Mouse (Mus musculus): ENCODE data around the gene Gsg1l. TPM values are rescaled to one million over a fixed set of nuclear protein-coding genes. Genes with fewer than 3 reads are reported as not detected.

Gene Gsg1l
- polyA plus RNA-seq, 2 experiments, result 0.07 TPM; not detected in 1

GRCm38 (mm10) chr7:126075058-126075457, 7.2 kb downstream of the Gsg1l start:
- no peak for ATAC-seq (ENCODE audit: insufficient read depth)
- TF ChIP-seq EP300 (IDR thresholded peaks at IDR 0.05; ENCODE audit: low read depth) (no peak), CTCF (IDR thresholded peaks at IDR 0.05; ENCODE audit: low read depth) (no peak)
- no peak overlapping the region for H3K4me2 ChIP-seq (ENCODE audit: low read depth)

GRCm38 (mm10) chr7:126070321-126070720, 11.9 kb downstream of the Gsg1l start:
- DNase-seq (ENCODE audit: low read depth in 3 of 3, low spot score in 3 of 3) (no peak), ATAC-seq (ENCODE audit: insufficient read depth) (no peak)
- Histone ChIP-seq H3K27me3 (ENCODE audit: control insufficient read depth, insufficient read depth, low read length) (no peaks in the 10 kb centered on the region), H3K27ac (no peak overlapping the region), H3K9ac (replicated peaks) (no peak overlapping the region), H3K36me3 (replicated peaks; ENCODE audit: control insufficient read depth, insufficient read depth, low read depth) (no peaks in the 10 kb centered on the region), H3K9me3 (ENCODE audit: control insufficient read depth, low read length) (no peaks in the 10 kb centered on the region), H3K4me2 (ENCODE audit: low read depth) (no peak overlapping the region), H3K4me3 (ENCODE audit: insufficient read depth in 1 of 2, low read depth in 2 of 2, low read length in 2 of 2) (no peak overlapping the region), H3K4me1 (replicated peaks; ENCODE audit: control insufficient read depth in 2 of 2, insufficient read depth in 2 of 2, low read length in 1 of 2) (peaks cover 0 to 2% of the 10 kb centered on the region in 2 experiments; a peak in 1 of 4 replicates)
- TF ChIP-seq CTCF (IDR thresholded peaks at IDR 0.05; ENCODE audit: low read depth), result peak; percentile 26; the same call in 1 of the 2 replicates
- TF ChIP-seq EP300 (IDR thresholded peaks at IDR 0.05; ENCODE audit: low read depth), result no peak
- WGBS (ENCODE audit: insufficient replicate concordance), result 74% methylated on average over 4 of the region's 4 CpGs

More at GRCm38 (mm10) chr7:126075058-126075457, 7.2 kb downstream of the Gsg1l start:
- peaks cover 4% of the 10 kb centered on the region; the same call in 1 of the 2 replicates for H3K27me3 ChIP-seq (ENCODE audit: control insufficient read depth, insufficient read depth, low read length)
- 16% methylated on average over 9 of the region's 9 CpGs for WGBS (ENCODE audit: insufficient replicate concordance)
- no peaks in the 10 kb centered on the region for H3K36me3 ChIP-seq (replicated peaks; ENCODE audit: control insufficient read depth, insufficient read depth, low read depth)
- H3K9me3 ChIP-seq (ENCODE audit: control insufficient read depth, low read length), result no peaks in the 10 kb centered on the region
- H3K9ac ChIP-seq (replicated peaks), result no peak overlapping the region
- no peak overlapping the region for H3K27ac ChIP-seq
- peaks cover 0 to 2% of the 10 kb centered on the region in 2 experiments; a peak in 1 of 4 replicates for H3K4me1 ChIP-seq (replicated peaks; ENCODE audit: control insufficient read depth in 2 of 2, insufficient read depth in 2 of 2, low read length in 1 of 2)
- no peak for DNase-seq (ENCODE audit: low read depth in 3 of 3, low spot score in 3 of 3)
- no peak overlapping the region for H3K4me3 ChIP-seq (ENCODE audit: insufficient read depth in 1 of 2, low read depth in 2 of 2, low read length in 2 of 2)

- Histone ChIP-seq H3K36me3 (replicated peaks; ENCODE audit: control insufficient read depth, insufficient read depth, low read depth) (no peaks in the 10 kb centered on the region), H3K4me3 (ENCODE audit: insufficient read depth in 1 of 2, low read depth in 2 of 2, low read length in 2 of 2) (no peak overlapping the region), H3K4me1 (replicated peaks; ENCODE audit: control insufficient read depth in 2 of 2, insufficient read depth in 2 of 2, low read length in 1 of 2) (no peaks in the 10 kb centered on the region), H3K4me2 (ENCODE audit: low read depth) (no peak overlapping the region), H3K9ac (replicated peaks) (no peak overlapping the region), H3K27ac (no peak overlapping the region), H3K9me3 (ENCODE audit: control insufficient read depth, low read length) (no peaks in the 10 kb centered on the region), H3K27me3 (ENCODE audit: control insufficient read depth, insufficient read depth, low read length) (no peaks in the 10 kb centered on the region)
- TF ChIP-seq EP300 (IDR thresholded peaks at IDR 0.05; ENCODE audit: low read depth) (no peak), CTCF (IDR thresholded peaks at IDR 0.05; ENCODE audit: low read depth) (no peak)
- DNase-seq (ENCODE audit: low read depth in 3 of 3, low spot score in 3 of 3) (no peak), ATAC-seq (ENCODE audit: insufficient read depth) (no peak)
- 61% methylated on average over 14 of the region's 14 CpGs for WGBS (ENCODE audit: insufficient replicate concordance)
These were observed 15.4 kb downstream of the Gsg1l start for GRCm38 (mm10) chr7:126066777-126067176.

GRCm38 (mm10) chr7:126065243-126065876, 16.9 kb downstream of the Gsg1l start:
- WGBS (ENCODE audit: insufficient replicate concordance), result 48% methylated on average over 5 of the region's 5 CpGs
- H3K36me3 ChIP-seq (replicated peaks; ENCODE audit: control insufficient read depth, insufficient read depth, low read depth), result no peaks in the 10 kb centered on the region
- DNase-seq (ENCODE audit: low read depth in 3 of 3, low spot score in 3 of 3) (no peak), ATAC-seq (ENCODE audit: insufficient read depth) (no peak)
- no peak overlapping the region for H3K27ac ChIP-seq
- no peaks in the 10 kb centered on the region for H3K4me1 ChIP-seq (replicated peaks; ENCODE audit: control insufficient read depth in 2 of 2, insufficient read depth in 2 of 2, low read length in 1 of 2)
- TF ChIP-seq EP300 (IDR thresholded peaks at IDR 0.05; ENCODE audit: low read depth), result no peak
- no peak for TF ChIP-seq CTCF (IDR thresholded peaks at IDR 0.05; ENCODE audit: low read depth)
- H3K9ac ChIP-seq (replicated peaks), result no peak overlapping the region
- H3K4me3 ChIP-seq (ENCODE audit: insufficient read depth in 1 of 2, low read depth in 2 of 2, low read length in 2 of 2), result no peak overlapping the region
- no peaks in the 10 kb centered on the region for H3K27me3 ChIP-seq (ENCODE audit: control insufficient read depth, insufficient read depth, low read length)
- no peak overlapping the region for H3K4me2 ChIP-seq (ENCODE audit: low read depth)
- no peaks in the 10 kb centered on the region for H3K9me3 ChIP-seq (ENCODE audit: control insufficient read depth, low read length)

- Histone ChIP-seq H3K9me3 (ENCODE audit: control insufficient read depth, low read length) (no peaks in the 10 kb centered on the region), H3K9ac (replicated peaks) (no peak overlapping the region), H3K4me2 (ENCODE audit: low read depth) (no peak overlapping the region), H3K27ac (no peak overlapping the region), H3K36me3 (replicated peaks; ENCODE audit: control insufficient read depth, insufficient read depth, low read depth) (no peaks in the 10 kb centered on the region), H3K4me1 (replicated peaks; ENCODE audit: control insufficient read depth in 2 of 2, insufficient read depth in 2 of 2, low read length in 1 of 2) (no peaks in the 10 kb centered on the region), H3K27me3 (ENCODE audit: control insufficient read depth, insufficient read depth, low read length) (no peaks in the 10 kb centered on the region), H3K4me3 (ENCODE audit: insufficient read depth in 1 of 2, low read depth in 2 of 2, low read length in 2 of 2) (no peak overlapping the region)
- 73% methylated on average over 4 of the region's 4 CpGs for WGBS (ENCODE audit: insufficient replicate concordance)
- no peak for TF ChIP-seq CTCF (IDR thresholded peaks at IDR 0.05; ENCODE audit: low read depth)
- TF ChIP-seq EP300 (IDR thresholded peaks at IDR 0.05; ENCODE audit: low read depth), result no peak
- no peak for DNase-seq (ENCODE audit: low read depth in 3 of 3, low spot score in 3 of 3)
- ATAC-seq (ENCODE audit: insufficient read depth), result no peak
These were observed 20.0 kb downstream of the Gsg1l start for GRCm38 (mm10) chr7:126062228-126062627.

Data from liver, embryonic 14.5 days (tissue).